ENCODE assay signal across 9 mouse cellular contexts in the genomic region with DNA sequence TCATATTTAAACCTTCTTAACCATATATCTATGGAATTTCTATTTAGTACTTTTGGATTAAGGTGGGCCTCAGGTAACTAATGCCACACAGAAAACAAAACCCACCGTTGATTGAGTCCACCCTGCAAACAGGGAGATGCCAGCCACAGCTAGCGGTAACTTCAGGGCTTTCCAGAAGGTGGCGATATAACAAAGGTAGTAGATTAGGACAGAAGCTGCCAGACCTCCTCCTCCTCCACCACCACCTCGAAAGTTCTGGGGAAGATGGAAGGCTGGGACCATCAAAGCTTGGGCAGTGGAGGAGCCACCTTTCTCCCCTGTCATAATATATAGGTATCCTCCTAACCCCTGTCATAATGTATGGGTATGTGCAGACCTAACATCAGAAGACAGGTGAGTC. TPM values are rescaled to one million over a fixed set of nuclear protein-coding genes. Genes with fewer than 3 reads are reported as not detected.
A peak's percentile ranks its signal among the peaks of the same experiment; 100 is the strongest.
DNase-seq lines count a peak whose midpoint lies in the region; ATAC-seq and TF ChIP-seq lines count a peak whose summit lies in the region.
"Had no signal": no experiment of that assay in that cellular context is flagged by ENCODE, and none has a peak within 500 bp of the region (broad histone marks: within the 10 kb centered on the region; RNA-seq: fewer than 3 reads in every experiment).

No protein-coding gene starts in this region.

- H3K36me3 ChIP-seq in forebrain, embryonic 11.5 days (ENCODE audit: control insufficient read depth, insufficient read depth, low read length): no peaks in the 10 kb centered on the region; the same call in 1 of the 2 replicates
- H3K36me3 ChIP-seq in forebrain, embryonic 16.5 days (ENCODE audit: control insufficient read depth, insufficient read depth): peaks cover 3% of the 10 kb centered on the region
- H3K36me3 ChIP-seq in embryonic facial prominence, embryonic 14.5 days (ENCODE audit: control insufficient read depth, insufficient read depth, low read length): peaks cover 13% of the 10 kb centered on the region
- peaks cover 5% of the 10 kb centered on the region; the same call in 1 of the 2 replicates for H3K36me3 ChIP-seq in lung, embryonic 14.5 days (ENCODE audit: insufficient read depth)
- H3K36me3 ChIP-seq in small intestine, adult 2 months (ENCODE audit: control insufficient read depth, insufficient read depth, low read length): peaks cover 4% of the 10 kb centered on the region; the same call in 1 of the 2 replicates

- H3K27me3 ChIP-seq in forebrain, embryonic 11.5 days (ENCODE audit: control insufficient read depth, insufficient read depth, low read length): no peaks in the 10 kb centered on the region
- no peaks in the 10 kb centered on the region for H3K27me3 ChIP-seq in forebrain, embryonic 16.5 days (replicated peaks; ENCODE audit: control insufficient read depth, insufficient read depth, low read length)
- H3K27me3 ChIP-seq in embryonic facial prominence, embryonic 14.5 days (replicated peaks; ENCODE audit: control insufficient read depth, insufficient read depth, low read length): no peaks in the 10 kb centered on the region
- no peaks in the 10 kb centered on the region for H3K27me3 ChIP-seq in lung, embryonic 14.5 days (ENCODE audit: insufficient read depth, low read length)
- no peaks in the 10 kb centered on the region for H3K27me3 ChIP-seq in small intestine, adult 2 months (ENCODE audit: control insufficient read depth, insufficient read depth, low read length)
- H3K27me3 ChIP-seq: Patski had no signal

- peaks cover 10% of the 10 kb centered on the region for H3K4me1 ChIP-seq in forebrain, embryonic 11.5 days (replicated peaks; ENCODE audit: control insufficient read depth, insufficient read depth, low read length)
- peaks cover 22% of the 10 kb centered on the region for H3K4me1 ChIP-seq in forebrain, embryonic 16.5 days (replicated peaks; ENCODE audit: control insufficient read depth, insufficient read depth, low read length)
- H3K4me1 ChIP-seq in embryonic facial prominence, embryonic 14.5 days (ENCODE audit: control insufficient read depth, insufficient read depth, low read length): peaks cover 19% of the 10 kb centered on the region
- H3K4me1 ChIP-seq in lung, embryonic 14.5 days (ENCODE audit: insufficient read depth): peaks cover 8% of the 10 kb centered on the region; the same call in 1 of the 2 replicates
- peaks cover 14% of the 10 kb centered on the region for H3K4me1 ChIP-seq in small intestine, adult 2 months (ENCODE audit: control insufficient read depth, insufficient read depth, insufficient read length, low read length)

- DNase-seq in forebrain, embryonic 11.5 days (ENCODE audit: low spot score): peak; percentile 72
- peak; percentile 84 for DNase-seq in 416B (ENCODE audit: low read depth)
- DNase-seq in adrenal gland, postnatal 25 days: peak; percentile 50
- peak; percentile 83 for DNase-seq in embryonic facial prominence, embryonic 14.5 days (ENCODE audit: low spot score)
- peak; percentile 89 for DNase-seq in kidney, adult 9 months
- peak; percentile 89 for DNase-seq in lung, embryonic 14.5 days

- no peak for ATAC-seq in forebrain, embryonic 11.5 days (replicated peaks; ENCODE audit: low FRiP score)
- no peak for ATAC-seq in forebrain, embryonic 16.5 days
- no peak for ATAC-seq in embryonic facial prominence, embryonic 14.5 days (ENCODE audit: low read depth)
- no peak for ATAC-seq in lung, embryonic 14.5 days (ENCODE audit: insufficient read depth)
- ATAC-seq: Patski had no signal

- H3K9ac ChIP-seq in forebrain, embryonic 11.5 days (ENCODE audit: low read length): no peak overlapping the region
- H3K9ac ChIP-seq in forebrain, embryonic 16.5 days (replicated peaks; ENCODE audit: low read depth, low read length): no peak overlapping the region
- no peak overlapping the region for H3K9ac ChIP-seq in embryonic facial prominence, embryonic 14.5 days (ENCODE audit: low read depth, low read length)
- H3K9ac ChIP-seq in lung, embryonic 14.5 days: no peak overlapping the region

- peak; percentile 85 for TF ChIP-seq CTCF in lung, embryonic 14.5 days (IDR thresholded peaks at IDR 0.05; ENCODE audit: low read depth)
- TF ChIP-seq CTCF in small intestine, adult 2 months (IDR thresholded peaks at IDR 0.05; ENCODE audit: extremely low read depth, insufficient read length, insufficient replicate concordance, low read depth, low read length): peak; percentile 90; the same call in 1 of the 2 replicates

- no peak overlapping the region for H3K4me3 ChIP-seq in forebrain, embryonic 11.5 days (ENCODE audit: low read depth, low read length)
- H3K4me3 ChIP-seq in forebrain, embryonic 16.5 days (replicated peaks; ENCODE audit: low read length): no peak overlapping the region
- H3K4me3 ChIP-seq in embryonic facial prominence, embryonic 14.5 days (ENCODE audit: low read depth, low read length): no peak overlapping the region
- no peak overlapping the region for H3K4me3 ChIP-seq in lung, embryonic 14.5 days (ENCODE audit: low read depth, low read length)
- no peak overlapping the region for H3K4me3 ChIP-seq in small intestine, adult 2 months (ENCODE audit: low read depth, low read length)

- H3K27ac ChIP-seq in forebrain, embryonic 11.5 days (ENCODE audit: low read depth, low read length): no peak overlapping the region
- no peak overlapping the region for H3K27ac ChIP-seq in forebrain, embryonic 16.5 days (ENCODE audit: low read length)
- H3K27ac ChIP-seq in embryonic facial prominence, embryonic 14.5 days (replicated peaks; ENCODE audit: low read depth, low read length): no peak overlapping the region
- no peak overlapping the region for H3K27ac ChIP-seq in lung, embryonic 14.5 days (ENCODE audit: low read depth)
- H3K27ac ChIP-seq in small intestine, adult 2 months (ENCODE audit: insufficient read depth, low read depth, low read length): no peak overlapping the region

- H3K4me2 ChIP-seq in forebrain, embryonic 11.5 days (ENCODE audit: low read depth, low read length, severe bottlenecking): no peak overlapping the region
- H3K4me2 ChIP-seq in forebrain, embryonic 16.5 days (ENCODE audit: low read length): no peak overlapping the region
- no peak overlapping the region for H3K4me2 ChIP-seq in embryonic facial prominence, embryonic 14.5 days (ENCODE audit: low read depth, low read length)
- no peak overlapping the region for H3K4me2 ChIP-seq in lung, embryonic 14.5 days

- no peak for TF ChIP-seq POLR2A in small intestine, adult 2 months (IDR thresholded peaks at IDR 0.05; ENCODE audit: low read depth, low read length)

- WGBS in forebrain, embryonic 11.5 days: 6% methylated on average over 4 of the region's 4 CpGs
- WGBS in forebrain, embryonic 16.5 days: 4% methylated on average over 4 of the region's 4 CpGs
- WGBS in embryonic facial prominence, embryonic 14.5 days: 5% methylated on average over 4 of the region's 4 CpGs
- 4% methylated on average over 4 of the region's 4 CpGs for WGBS in lung, embryonic 14.5 days
- 0% methylated on average over 4 of the region's 4 CpGs for WGBS in small intestine, adult 2 months

- H3K9me3 ChIP-seq in forebrain, embryonic 11.5 days (ENCODE audit: control insufficient read depth, low read length): no peaks in the 10 kb centered on the region
- H3K9me3 ChIP-seq in forebrain, embryonic 16.5 days (ENCODE audit: control insufficient read depth, low read length): no peaks in the 10 kb centered on the region
- no peaks in the 10 kb centered on the region for H3K9me3 ChIP-seq in embryonic facial prominence, embryonic 14.5 days (ENCODE audit: control insufficient read depth, low read length)
- no peaks in the 10 kb centered on the region for H3K9me3 ChIP-seq in lung, embryonic 14.5 days (ENCODE audit: low read depth, low read length)

RNA-seq across cellular contexts. Expression of a gene that starts 1.8 kb away (rescaled TPM):
- 154 and 165 TPM in 2 replicates for polyA plus RNA-seq in forebrain, embryonic 11.5 days (2014; fragmentation: Nextera tagmentation; extraction: Ambion mirVana)
- polyA plus RNA-seq in forebrain, embryonic 16.5 days (2015; fragmentation: Nextera tagmentation; extraction: Ambion mirVana): 94.1 and 97.9 TPM in 2 replicates
- total RNA-seq in adrenal gland, postnatal 25 days (2021): 68.0 and 76.9 TPM in 2 replicates
- 158 and 162 TPM in 2 replicates for polyA plus RNA-seq in embryonic facial prominence, embryonic 14.5 days (2014; fragmentation: Nextera tagmentation; extraction: Ambion mirVana)
- polyA plus RNA-seq in lung, embryonic 14.5 days (2014; fragmentation: Nextera tagmentation; extraction: Ambion mirVana): 178 and 187 TPM in 2 replicates
- polyA plus RNA-seq in small intestine, adult 2 months (2012; rRNA removed): 33.8 and 45.0 TPM in 2 replicates

RNA-seq across cellular contexts. Expression of a gene that starts 11.0 kb away (rescaled TPM):
- 830 and 925 TPM in 2 replicates for polyA plus RNA-seq in forebrain, embryonic 11.5 days (2014; fragmentation: Nextera tagmentation; extraction: Ambion mirVana)
- 441 and 518 TPM in 2 replicates for polyA plus RNA-seq in forebrain, embryonic 16.5 days (2015; fragmentation: Nextera tagmentation; extraction: Ambion mirVana)
- total RNA-seq in adrenal gland, postnatal 25 days (2021): 304 and 331 TPM in 2 replicates
- 433 and 475 TPM in 2 replicates for polyA plus RNA-seq in embryonic facial prominence, embryonic 14.5 days (2014; fragmentation: Nextera tagmentation; extraction: Ambion mirVana)
- 676 and 703 TPM in 2 replicates for polyA plus RNA-seq in lung, embryonic 14.5 days (2014; fragmentation: Nextera tagmentation; extraction: Ambion mirVana)
- 276 and 428 TPM in 2 replicates for polyA plus RNA-seq in small intestine, adult 2 months (2012; rRNA removed)

RNA-seq across cellular contexts. Expression of a gene that starts 18.0 kb away (rescaled TPM):
- polyA plus RNA-seq in forebrain, embryonic 11.5 days (2014; fragmentation: Nextera tagmentation; extraction: Ambion mirVana): 40.4 and 47.8 TPM in 2 replicates
- 80.9 and 85.6 TPM in 2 replicates for polyA plus RNA-seq in forebrain, embryonic 16.5 days (2015; fragmentation: Nextera tagmentation; extraction: Ambion mirVana)
- 54.7 and 55.8 TPM in 2 replicates for total RNA-seq in adrenal gland, postnatal 25 days (2021)
- 44.2 and 50.4 TPM in 2 replicates for polyA plus RNA-seq in embryonic facial prominence, embryonic 14.5 days (2014; fragmentation: Nextera tagmentation; extraction: Ambion mirVana)
- polyA plus RNA-seq in lung, embryonic 14.5 days (2014; fragmentation: Nextera tagmentation; extraction: Ambion mirVana): 39.4 and 43.6 TPM in 2 replicates
- 36.0 and 45.9 TPM in 2 replicates for polyA plus RNA-seq in small intestine, adult 2 months (2012; rRNA removed)

RNA-seq across cellular contexts. Expression of a gene that starts 32.9 kb away (rescaled TPM):
- 11.3 and 11.7 TPM in 2 replicates for polyA plus RNA-seq in forebrain, embryonic 11.5 days (2014; fragmentation: Nextera tagmentation; extraction: Ambion mirVana)
- 10.2 and 12.9 TPM in 2 replicates for polyA plus RNA-seq in forebrain, embryonic 16.5 days (2015; fragmentation: Nextera tagmentation; extraction: Ambion mirVana)
- 11.1 and 13.7 TPM in 2 replicates for total RNA-seq in adrenal gland, postnatal 25 days (2021)
- 32.1 and 37.8 TPM in 2 replicates for polyA plus RNA-seq in embryonic facial prominence, embryonic 14.5 days (2014; fragmentation: Nextera tagmentation; extraction: Ambion mirVana)
- 35.5 and 39.2 TPM in 2 replicates for polyA plus RNA-seq in lung, embryonic 14.5 days (2014; fragmentation: Nextera tagmentation; extraction: Ambion mirVana)
- 2.5 and 5.0 TPM in 2 replicates for polyA plus RNA-seq in small intestine, adult 2 months (2012; rRNA removed)

RNA-seq across cellular contexts. Expression of a gene that starts 33.1 kb away (rescaled TPM):
- 0.97 and 1.1 TPM in 2 replicates for polyA plus RNA-seq in forebrain, embryonic 11.5 days (2014; fragmentation: Nextera tagmentation; extraction: Ambion mirVana)
- polyA plus RNA-seq in forebrain, embryonic 16.5 days (2015; fragmentation: Nextera tagmentation; extraction: Ambion mirVana): 0.58 and 0.70 TPM in 2 replicates
- 3.5 and 4.0 TPM in 2 replicates for total RNA-seq in adrenal gland, postnatal 25 days (2021)
- polyA plus RNA-seq in embryonic facial prominence, embryonic 14.5 days (2014; fragmentation: Nextera tagmentation; extraction: Ambion mirVana): 2.8 and 3.3 TPM in 2 replicates
- 3.4 TPM in 2 replicates for polyA plus RNA-seq in lung, embryonic 14.5 days (2014; fragmentation: Nextera tagmentation; extraction: Ambion mirVana)
- polyA plus RNA-seq in small intestine, adult 2 months (2012; rRNA removed): 2.4 and 3.1 TPM in 2 replicates
